Mouse (Mus musculus): ENCODE measurements around the gene Tle2. TPM values are rescaled to one million over a fixed set of nuclear protein-coding genes. Genes with fewer than 3 reads are reported as not detected.

Gene Tle2
- polyA plus RNA-seq, 1 experiment from 2014 or later: 7.2 TPM

- 4% methylated on average over 10 of the region's 10 CpGs for WGBS
- H3K4me3 ChIP-seq (ENCODE audit: low read depth, low read length): no peak overlapping the region
- H3K36me3 ChIP-seq (ENCODE audit: control insufficient read depth, insufficient read depth, low read length): no peaks in the 10 kb centered on the region
- no peaks in the 10 kb centered on the region for H3K9me3 ChIP-seq (ENCODE audit: control insufficient read depth, low read length)
- H3K4me2 ChIP-seq (replicated peaks; ENCODE audit: low read depth, low read length): no peak overlapping the region
- H3K27me3 ChIP-seq (ENCODE audit: control insufficient read depth, insufficient read depth, low read length): peaks cover 54% of the 10 kb centered on the region
- H3K4me1 ChIP-seq (replicated peaks; ENCODE audit: control insufficient read depth, insufficient read depth, low read length): peaks cover 17% of the 10 kb centered on the region
- ATAC-seq (ENCODE audit: low FRiP score): peak; percentile 10
- H3K9ac ChIP-seq (ENCODE audit: low read depth, low read length): no peak overlapping the region
- DNase-seq (ENCODE audit: low spot score): peak; percentile 69
- peak overlapping the region; percentile 33 for H3K27ac ChIP-seq (ENCODE audit: low read depth, low read length)
Observed at GRCm38 (mm10) chr10:81596611-81597010, 22.2 kb downstream of the Tle2 start.

GRCm38 (mm10) chr10:81597137-81597950 lies 23.0 kb downstream of the Tle2 start:
- H3K36me3 ChIP-seq (ENCODE audit: control insufficient read depth, insufficient read depth, low read length): no peaks in the 10 kb centered on the region
- H3K9ac ChIP-seq (ENCODE audit: low read depth, low read length): no peak overlapping the region
- peaks cover 17% of the 10 kb centered on the region for H3K4me1 ChIP-seq (replicated peaks; ENCODE audit: control insufficient read depth, insufficient read depth, low read length)
- no peak for DNase-seq (ENCODE audit: low spot score)
- WGBS: 12% methylated on average over 9 of the region's 12 CpGs
- no peaks in the 10 kb centered on the region for H3K9me3 ChIP-seq (ENCODE audit: control insufficient read depth, low read length)
- H3K4me3 ChIP-seq (ENCODE audit: low read depth, low read length): no peak overlapping the region
- peak overlapping the region; percentile 33 for H3K27ac ChIP-seq (ENCODE audit: low read depth, low read length)
- peaks cover 55% of the 10 kb centered on the region for H3K27me3 ChIP-seq (ENCODE audit: control insufficient read depth, insufficient read depth, low read length)
- peak; percentile 30 for ATAC-seq (ENCODE audit: low FRiP score)
- no peak overlapping the region for H3K4me2 ChIP-seq (replicated peaks; ENCODE audit: low read depth, low read length)

- H3K4me3 ChIP-seq (ENCODE audit: low read depth, low read length): no peak overlapping the region
- WGBS: 29% methylated on average over 3 of the region's 3 CpGs
- H3K9me3 ChIP-seq (ENCODE audit: control insufficient read depth, low read length): no peaks in the 10 kb centered on the region
- no peak for DNase-seq (ENCODE audit: low spot score)
- no peak overlapping the region for H3K9ac ChIP-seq (ENCODE audit: low read depth, low read length)
- H3K27me3 ChIP-seq (ENCODE audit: control insufficient read depth, insufficient read depth, low read length): peaks cover 51% of the 10 kb centered on the region
- H3K27ac ChIP-seq (ENCODE audit: low read depth, low read length): no peak overlapping the region
- H3K36me3 ChIP-seq (ENCODE audit: control insufficient read depth, insufficient read depth, low read length): no peaks in the 10 kb centered on the region
- ATAC-seq (ENCODE audit: low FRiP score): no peak
- H3K4me2 ChIP-seq (replicated peaks; ENCODE audit: low read depth, low read length): no peak overlapping the region
- peaks cover 17% of the 10 kb centered on the region for H3K4me1 ChIP-seq (replicated peaks; ENCODE audit: control insufficient read depth, insufficient read depth, low read length)
Observed at GRCm38 (mm10) chr10:81598342-81598741, 24.0 kb downstream of the Tle2 start.

GRCm38 (mm10) chr10:81598871-81599270 lies 24.5 kb downstream of the Tle2 start:
- Histone ChIP-seq H3K27me3 (ENCODE audit: control insufficient read depth, insufficient read depth, low read length) (peaks cover 47% of the 10 kb centered on the region), H3K27ac (ENCODE audit: low read depth, low read length) (no peak overlapping the region), H3K36me3 (ENCODE audit: control insufficient read depth, insufficient read depth, low read length) (no peaks in the 10 kb centered on the region), H3K9me3 (ENCODE audit: control insufficient read depth, low read length) (no peaks in the 10 kb centered on the region), H3K4me3 (ENCODE audit: low read depth, low read length) (no peak overlapping the region), H3K4me1 (replicated peaks; ENCODE audit: control insufficient read depth, insufficient read depth, low read length) (peaks cover 17% of the 10 kb centered on the region), H3K9ac (ENCODE audit: low read depth, low read length) (no peak overlapping the region), H3K4me2 (replicated peaks; ENCODE audit: low read depth, low read length) (no peak overlapping the region)
- ATAC-seq (ENCODE audit: low FRiP score) (no peak), DNase-seq (ENCODE audit: low spot score) (no peak)
- 58% methylated on average over 6 of the region's 6 CpGs for WGBS

- Histone ChIP-seq H3K27me3 (ENCODE audit: control insufficient read depth, insufficient read depth, low read length) (peaks cover 41% of the 10 kb centered on the region), H3K4me1 (replicated peaks; ENCODE audit: control insufficient read depth, insufficient read depth, low read length) (peaks cover 17% of the 10 kb centered on the region), H3K36me3 (ENCODE audit: control insufficient read depth, insufficient read depth, low read length) (no peaks in the 10 kb centered on the region), H3K4me2 (replicated peaks; ENCODE audit: low read depth, low read length) (no peak overlapping the region), H3K27ac (ENCODE audit: low read depth, low read length) (no peak overlapping the region), H3K9ac (ENCODE audit: low read depth, low read length) (no peak overlapping the region), H3K9me3 (ENCODE audit: control insufficient read depth, low read length) (no peaks in the 10 kb centered on the region), H3K4me3 (ENCODE audit: low read depth, low read length) (no peak overlapping the region)
- DNase-seq (ENCODE audit: low spot score): no peak
- no peak for ATAC-seq (ENCODE audit: low FRiP score)
- 65% methylated on average over 5 of the region's 5 CpGs for WGBS
Observed at GRCm38 (mm10) chr10:81599630-81600029, 25.3 kb downstream of the Tle2 start.

GRCm38 (mm10) chr10:81600096-81600495 lies 25.7 kb downstream of the Tle2 start:
- no peak for ATAC-seq (ENCODE audit: low FRiP score)
- Histone ChIP-seq H3K4me1 (replicated peaks; ENCODE audit: control insufficient read depth, insufficient read depth, low read length) (peaks cover 17% of the 10 kb centered on the region), H3K9ac (ENCODE audit: low read depth, low read length) (no peak overlapping the region), H3K4me2 (replicated peaks; ENCODE audit: low read depth, low read length) (no peak overlapping the region), H3K36me3 (ENCODE audit: control insufficient read depth, insufficient read depth, low read length) (no peaks in the 10 kb centered on the region), H3K27ac (ENCODE audit: low read depth, low read length) (no peak overlapping the region), H3K27me3 (ENCODE audit: control insufficient read depth, insufficient read depth, low read length) (peaks cover 41% of the 10 kb centered on the region), H3K9me3 (ENCODE audit: control insufficient read depth, low read length) (no peaks in the 10 kb centered on the region), H3K4me3 (ENCODE audit: low read depth, low read length) (no peak overlapping the region)
- DNase-seq (ENCODE audit: low spot score): no peak
- 53% methylated on average over 10 of the region's 10 CpGs for WGBS

- peak within 1 kb of the TSS; percentile 9; the same call in 1 of the 2 replicates for H3K4me2 ChIP-seq (replicated peaks; ENCODE audit: low read depth, low read length)
- WGBS: under 1% methylated on average over 28 of the region's 28 CpGs
- H3K36me3 ChIP-seq (ENCODE audit: control insufficient read depth, insufficient read depth, low read length): no peaks in the 10 kb centered on the region
- H3K4me3 ChIP-seq (ENCODE audit: low read depth, low read length): no peak within 1 kb of the TSS
- no peaks in the 10 kb centered on the region for H3K9me3 ChIP-seq (ENCODE audit: control insufficient read depth, low read length)
- H3K9ac ChIP-seq (ENCODE audit: low read depth, low read length): no peak within 1 kb of the TSS
- ATAC-seq (ENCODE audit: low FRiP score) (peak; percentile 84), DNase-seq (ENCODE audit: low spot score) (peak; percentile 99)
- no peak within 1 kb of the TSS for H3K27ac ChIP-seq (ENCODE audit: low read depth, low read length)
- H3K4me1 ChIP-seq (replicated peaks; ENCODE audit: control insufficient read depth, insufficient read depth, low read length): peaks cover 16% of the 10 kb centered on the region
- H3K27me3 ChIP-seq (ENCODE audit: control insufficient read depth, insufficient read depth, low read length): peaks cover 34% of the 10 kb centered on the region
Observed at GRCm38 (mm10) chr10:81600738-81601203, 26.4 kb downstream of the Tle2 start, which contains the start of gene Tle6. Gene Tle6, minus strand, starts transcription at chr10:81601073.

GRCm38 (mm10) chr10:81601396-81601905 lies 27.1 kb downstream of the Tle2 start:
- H3K27me3 ChIP-seq (ENCODE audit: control insufficient read depth, insufficient read depth, low read length): peaks cover 29% of the 10 kb centered on the region
- H3K27ac ChIP-seq (ENCODE audit: low read depth, low read length): no peak overlapping the region
- H3K9ac ChIP-seq (ENCODE audit: low read depth, low read length): no peak overlapping the region
- no peak overlapping the region for H3K4me3 ChIP-seq (ENCODE audit: low read depth, low read length)
- peaks cover 11% of the 10 kb centered on the region; the same call in 1 of the 2 replicates for H3K4me1 ChIP-seq (replicated peaks; ENCODE audit: control insufficient read depth, insufficient read depth, low read length)
- no peaks in the 10 kb centered on the region for H3K36me3 ChIP-seq (ENCODE audit: control insufficient read depth, insufficient read depth, low read length)
- ATAC-seq (ENCODE audit: low FRiP score): 0 out of 2 replicates have a peak, but pooled peaks have one; percentile 4
- no peak overlapping the region for H3K4me2 ChIP-seq (replicated peaks; ENCODE audit: low read depth, low read length)
- no peaks in the 10 kb centered on the region for H3K9me3 ChIP-seq (ENCODE audit: control insufficient read depth, low read length)
- no peak for DNase-seq (ENCODE audit: low spot score)
- 22% methylated on average over 7 of the region's 7 CpGs for WGBS
